Mouse (Mus musculus): Measurements from ENCODE around the gene Yap1.
A peak's percentile ranks its signal among the peaks of the same experiment; 100 is the strongest.

The Yap1 gene

DNA sequence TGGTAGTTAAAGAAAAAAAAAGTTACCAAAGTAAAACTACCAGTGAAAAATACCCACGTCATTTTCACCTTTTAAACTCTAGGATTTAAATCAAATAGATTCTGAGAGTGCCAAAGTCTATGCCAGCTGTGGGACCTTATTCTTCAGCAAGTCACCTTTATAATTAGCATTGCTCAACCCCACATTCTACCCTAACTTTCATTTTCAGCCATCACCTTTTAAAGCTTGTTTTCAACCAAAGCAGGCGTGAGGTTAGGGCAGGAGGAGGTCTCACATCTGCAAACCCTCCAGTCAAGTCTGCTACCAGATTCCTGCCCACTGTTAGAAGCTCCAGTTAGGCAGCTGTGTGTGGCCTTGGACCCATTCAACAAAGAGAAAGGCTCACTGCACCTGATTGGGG is 32.4 kb downstream of the Yap1 start:
- DNase-seq, result no peak

DNA sequence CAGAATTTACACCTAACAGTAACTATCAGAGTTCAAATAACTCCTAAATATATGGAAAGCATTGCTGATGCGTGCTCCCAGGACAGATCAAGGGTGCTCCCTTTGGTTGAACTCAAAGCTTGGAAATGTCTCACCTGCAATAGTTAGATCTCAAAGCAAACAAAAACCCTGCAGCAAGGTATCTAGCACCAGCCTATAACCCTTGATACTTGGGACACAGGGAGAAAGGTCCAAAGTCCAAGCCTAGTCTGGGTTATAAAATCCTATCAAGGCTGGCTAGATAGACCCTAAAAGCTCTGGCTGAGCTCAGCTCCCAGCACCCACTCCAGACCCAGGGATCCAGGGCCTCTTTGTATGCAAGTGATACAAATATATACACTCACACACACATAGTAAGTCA is 36.4 kb downstream of the Yap1 start:
- DNase-seq, result no peak

DNA sequence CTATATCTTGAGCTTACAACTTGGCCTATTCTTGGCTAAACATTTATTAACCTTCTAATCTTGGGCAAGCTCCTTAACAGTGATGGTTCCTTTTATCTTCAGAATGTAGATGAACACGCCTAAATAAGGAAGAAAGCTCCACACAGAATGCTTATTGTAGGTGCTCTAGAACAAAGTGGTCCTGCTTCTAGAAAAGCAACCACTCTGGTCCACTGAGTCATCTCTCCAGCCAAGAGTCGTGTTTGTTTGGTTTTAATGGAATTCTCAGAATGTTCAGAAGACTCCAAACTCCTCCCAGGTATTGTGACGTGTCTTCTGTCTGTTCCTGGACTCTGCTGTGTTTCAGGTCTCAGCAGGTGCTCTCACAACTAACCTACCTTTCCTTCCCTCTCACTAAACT is 38.8 kb downstream of the Yap1 start:
- DNase-seq, result no peak

DNA sequence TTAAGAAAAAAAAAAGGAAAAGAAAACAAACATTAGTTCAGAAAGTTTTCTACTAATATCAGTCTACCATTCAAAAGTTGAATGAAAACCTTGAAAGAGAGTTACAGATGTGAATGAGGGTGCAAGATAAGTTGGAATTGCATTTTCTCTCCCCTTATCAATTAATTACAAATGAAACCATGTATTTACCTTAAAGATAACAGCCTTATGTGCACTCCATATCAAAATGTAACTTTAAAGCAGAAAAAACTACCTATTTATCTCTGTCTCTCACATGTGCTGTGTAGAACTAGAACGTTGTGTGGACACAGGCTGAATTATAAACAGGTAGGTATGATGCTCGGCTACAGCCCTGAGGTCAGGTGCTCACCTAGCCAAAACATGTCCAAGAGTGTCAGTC is 40.5 kb downstream of the Yap1 start:
- no peak for DNase-seq

DNA sequence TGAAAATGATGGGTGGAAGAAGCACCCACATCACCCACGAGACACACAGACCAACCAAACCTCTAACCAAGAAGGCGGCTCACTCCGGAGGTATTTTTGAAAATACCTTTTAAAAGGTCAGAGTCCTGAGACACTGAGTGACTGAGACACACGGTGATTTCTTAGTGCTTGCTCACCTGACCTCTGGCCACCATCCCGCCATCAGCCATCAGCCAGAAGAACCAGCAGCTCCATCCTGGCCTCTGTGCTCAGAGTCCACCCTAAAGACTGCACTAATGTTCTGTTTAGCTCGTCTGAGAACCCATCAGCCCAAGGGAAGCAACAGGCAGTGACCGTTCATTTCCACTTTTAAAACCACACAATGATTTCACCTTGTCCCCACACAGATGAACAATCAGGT is 41.5 kb downstream of the Yap1 start:
- DNase-seq, result no peak

DNA sequence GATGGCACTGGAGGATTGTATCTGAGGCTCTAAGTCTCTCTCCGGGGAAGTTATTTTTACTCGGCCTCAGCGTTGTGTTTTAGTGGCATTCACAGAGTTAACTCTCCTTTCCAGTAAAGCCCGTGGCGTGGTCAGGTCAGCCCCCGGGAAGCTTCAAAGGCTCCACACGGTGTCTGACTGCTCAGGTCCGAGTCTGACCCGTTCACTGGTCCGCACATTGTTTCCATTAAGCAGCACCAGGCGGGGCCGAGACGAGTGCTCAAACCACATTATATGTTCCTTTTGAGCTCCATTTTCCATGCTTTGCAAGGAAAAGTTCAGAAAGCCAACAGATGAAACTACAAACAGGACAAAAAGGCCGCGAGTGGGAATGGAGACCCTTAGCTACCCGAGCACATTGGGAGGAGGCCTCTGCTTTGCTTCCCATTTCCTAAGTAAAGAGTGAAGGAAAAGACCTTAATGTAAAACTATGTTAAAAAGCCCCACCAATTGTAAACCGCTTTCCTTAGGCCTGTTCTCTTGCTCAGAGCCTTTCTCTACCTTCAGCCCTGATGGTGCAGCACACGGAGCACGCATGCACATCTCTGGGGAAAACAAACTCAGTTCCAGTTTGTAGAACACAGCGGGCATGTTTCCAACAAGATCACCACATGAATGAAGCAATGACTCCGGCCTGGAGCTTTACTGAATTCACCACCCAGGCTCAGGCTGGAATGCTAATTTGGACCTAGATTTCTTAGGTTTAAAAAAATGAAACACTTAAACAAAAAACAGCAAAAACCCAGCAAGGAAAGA is 42.8 kb downstream of the Yap1 start:
- DNase-seq, result no peak

DNA sequence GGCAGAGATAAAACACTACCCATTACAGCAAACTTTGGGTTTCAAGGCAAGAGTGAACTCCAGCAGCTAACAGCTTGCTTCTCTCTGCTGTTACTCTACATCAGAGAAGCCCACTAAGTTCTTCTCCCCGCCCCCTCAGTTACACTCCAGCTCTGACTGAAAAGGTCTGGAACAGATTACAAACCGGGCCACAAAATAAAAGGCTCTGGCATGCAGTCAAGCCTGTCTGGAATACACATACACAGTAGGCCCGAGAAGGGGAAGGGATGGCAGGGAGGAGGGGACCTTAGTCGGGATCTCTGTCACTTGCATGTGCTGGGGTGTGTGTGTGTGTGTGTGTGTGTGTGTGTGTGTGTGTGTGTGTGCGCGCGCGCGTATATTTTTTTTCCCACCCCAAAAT is 44.0 kb downstream of the Yap1 start:
- DNase-seq, result no peak

DNA sequence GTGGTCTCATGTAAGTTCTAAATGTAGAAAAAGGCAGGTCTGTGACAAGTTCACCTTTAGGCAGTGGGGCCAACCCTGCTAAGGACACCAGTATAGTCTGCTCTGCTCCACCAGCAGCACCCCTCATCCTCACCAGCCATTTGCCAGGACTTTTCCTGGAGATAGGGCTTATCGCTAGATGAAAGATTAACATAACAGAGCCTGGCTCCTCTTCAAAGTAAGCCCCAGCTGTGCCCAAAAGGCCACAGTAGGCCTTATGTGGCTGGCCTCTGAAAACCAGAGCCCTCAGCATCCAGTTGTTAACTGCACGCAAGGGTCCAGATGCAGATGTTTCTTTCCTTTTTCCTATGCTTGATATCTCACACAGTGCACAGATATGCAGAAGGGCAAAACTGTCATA is 45.1 kb downstream of the Yap1 start:
- no peak for DNase-seq

DNA sequence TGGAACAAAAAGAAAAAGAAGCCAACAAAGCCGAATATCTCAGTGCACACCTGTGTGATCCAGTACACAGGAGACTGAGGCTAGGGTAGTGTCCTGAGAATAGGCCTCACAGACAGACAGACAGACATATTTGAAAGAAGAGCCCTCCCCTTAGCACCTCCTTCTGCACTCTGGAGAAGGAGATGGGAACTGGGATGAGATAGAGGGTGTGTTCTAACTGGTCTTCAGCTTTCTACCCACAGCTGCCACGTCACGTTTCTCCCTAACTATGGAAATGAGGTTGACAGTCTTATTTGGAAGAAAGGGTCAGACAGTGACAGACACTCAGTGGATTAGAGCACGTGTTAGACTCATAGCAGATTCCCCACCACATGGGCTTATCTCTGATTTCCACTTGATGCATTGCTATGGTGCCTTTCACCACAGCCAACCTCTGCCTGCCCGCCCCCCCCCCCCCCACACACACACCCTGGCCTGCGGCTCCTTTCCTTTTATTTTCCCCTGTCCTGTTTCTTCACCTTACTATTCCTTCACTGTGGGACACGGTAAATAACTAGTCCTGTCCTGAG is 46.3 kb downstream of the Yap1 start:
- no peak for DNase-seq

DNA sequence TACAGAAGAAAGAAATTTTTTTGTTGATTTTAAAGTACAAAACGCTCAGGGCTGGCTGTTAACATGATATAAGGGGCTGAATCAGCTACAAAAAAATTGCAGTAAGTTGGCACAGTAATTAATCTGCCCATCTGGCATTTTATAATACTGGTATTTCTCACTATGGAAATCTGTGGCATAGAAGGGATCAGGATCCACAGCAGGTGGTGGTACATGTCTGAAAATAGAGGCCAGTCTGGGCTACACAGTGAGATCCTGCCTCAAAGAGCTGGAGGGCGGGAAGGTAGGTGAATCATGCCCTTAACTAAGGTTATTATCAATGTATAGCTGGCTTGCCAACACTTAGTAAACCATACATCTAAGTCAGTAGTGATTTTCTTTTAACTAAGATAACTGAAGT is 47.0 kb downstream of the Yap1 start:
- peak; percentile 54 for DNase-seq

DNA sequence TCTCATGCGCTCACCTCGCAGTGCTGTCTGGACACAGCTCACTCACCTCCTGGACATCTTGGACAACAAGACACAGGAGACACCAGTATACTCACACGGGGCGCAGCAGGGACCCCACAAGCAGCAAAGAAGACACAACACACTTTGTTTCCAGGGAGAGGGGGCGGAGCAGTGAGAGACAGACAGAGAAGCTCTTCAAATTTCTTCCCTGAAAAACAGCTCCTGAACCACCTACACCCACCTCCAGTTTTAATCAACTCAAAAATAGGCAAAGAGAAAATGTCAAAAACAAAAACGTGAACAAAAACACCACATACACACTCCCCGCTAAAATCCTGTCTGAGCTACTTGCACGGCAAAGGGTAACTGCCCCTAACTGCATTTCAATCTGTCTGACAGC is 48.0 kb downstream of the Yap1 start:
- no peak for DNase-seq

DNA sequence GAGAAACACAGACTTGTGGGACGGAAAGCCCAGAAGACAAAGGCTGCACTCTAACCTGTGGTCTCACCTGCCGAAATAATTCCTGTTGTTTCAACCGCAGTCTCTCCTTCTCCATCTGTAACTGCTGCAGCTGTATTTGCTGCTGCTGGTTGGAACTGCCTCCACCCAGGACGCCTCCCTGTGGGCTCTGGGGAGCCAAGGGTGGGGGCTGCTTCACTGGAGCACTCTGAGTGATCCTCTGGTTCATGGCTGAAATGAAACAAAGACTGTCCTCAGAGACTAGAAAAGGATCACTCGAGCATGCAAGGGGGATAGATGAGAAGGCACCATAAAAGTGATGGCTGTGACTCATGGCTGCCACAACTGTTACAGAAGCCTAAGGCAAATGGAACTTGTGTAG is 51.5 kb downstream of the Yap1 start:
- no peak for DNase-seq

DNA sequence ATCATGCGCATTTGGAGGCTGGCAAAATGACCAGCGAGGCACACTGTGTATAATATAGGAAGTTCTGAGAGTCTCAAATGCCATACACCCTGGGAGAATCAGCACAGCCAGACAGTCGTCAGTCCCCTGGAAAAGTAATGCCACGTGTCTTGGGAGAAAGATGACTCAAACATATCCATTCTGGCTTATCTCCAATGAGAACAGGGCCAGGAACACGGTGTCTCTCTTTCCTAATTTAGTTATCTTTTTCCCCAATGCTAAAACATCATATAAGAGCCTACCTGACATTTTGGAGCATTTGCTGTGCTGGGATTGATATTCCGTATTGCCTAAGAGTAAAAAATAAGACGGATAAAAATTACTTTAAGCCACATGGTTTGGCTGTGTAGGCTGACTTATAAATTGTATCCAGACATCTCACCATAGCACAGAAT is 54.2 kb downstream of the Yap1 start:
- no peak for DNase-seq

DNA sequence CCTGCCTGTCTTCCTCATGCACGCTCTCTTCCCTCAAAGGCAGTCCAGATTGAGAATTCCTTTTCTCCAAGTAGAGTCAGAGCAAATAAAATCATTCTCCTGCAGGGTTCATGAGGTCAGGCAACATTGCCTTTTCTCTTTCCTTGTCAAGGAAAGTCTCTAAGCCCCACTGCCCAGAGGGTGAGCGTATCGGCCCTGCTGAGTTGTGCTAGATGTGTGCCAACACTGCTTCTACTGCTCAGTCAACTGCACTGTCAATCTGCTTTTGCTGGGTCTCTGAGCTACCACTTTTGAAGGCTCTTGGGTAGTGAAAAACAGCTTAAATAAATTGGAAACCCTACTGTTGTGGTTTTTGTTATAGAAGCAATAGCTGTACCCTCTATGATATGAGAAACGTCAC is 56.5 kb downstream of the Yap1 start:
- no peak for DNase-seq

DNA sequence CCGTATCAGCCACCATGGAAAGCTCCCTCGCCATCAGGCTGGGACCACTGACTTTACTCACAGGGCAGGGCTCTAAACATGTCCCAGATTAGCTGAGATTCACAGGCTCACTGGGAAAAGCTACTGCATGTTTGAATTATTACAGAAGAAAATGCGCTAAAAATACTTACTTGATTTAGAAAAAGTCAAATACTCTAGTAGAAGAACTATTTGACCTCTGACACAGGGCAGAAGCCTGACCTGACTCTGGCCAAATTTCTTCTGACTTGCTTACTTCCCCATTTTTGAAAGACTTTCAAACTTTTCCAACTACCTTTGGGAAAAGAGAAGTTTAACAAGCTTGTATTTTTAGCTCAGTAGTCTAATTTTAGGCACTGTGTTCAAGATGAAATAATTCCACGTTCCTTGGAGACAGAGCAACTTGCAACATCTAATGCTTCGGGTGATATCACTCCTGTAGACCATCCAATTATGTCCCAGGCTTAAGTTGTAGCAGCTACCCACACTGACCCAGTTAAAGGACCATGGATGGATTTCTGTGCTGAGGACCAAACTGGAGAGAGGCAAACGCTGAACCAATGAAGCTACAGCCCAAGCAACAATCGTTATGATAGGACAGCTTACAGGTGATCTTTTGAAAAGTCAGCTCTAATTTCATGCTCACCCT is 60.5 kb downstream of the Yap1 start:
- DNase-seq, result no peak

DNA sequence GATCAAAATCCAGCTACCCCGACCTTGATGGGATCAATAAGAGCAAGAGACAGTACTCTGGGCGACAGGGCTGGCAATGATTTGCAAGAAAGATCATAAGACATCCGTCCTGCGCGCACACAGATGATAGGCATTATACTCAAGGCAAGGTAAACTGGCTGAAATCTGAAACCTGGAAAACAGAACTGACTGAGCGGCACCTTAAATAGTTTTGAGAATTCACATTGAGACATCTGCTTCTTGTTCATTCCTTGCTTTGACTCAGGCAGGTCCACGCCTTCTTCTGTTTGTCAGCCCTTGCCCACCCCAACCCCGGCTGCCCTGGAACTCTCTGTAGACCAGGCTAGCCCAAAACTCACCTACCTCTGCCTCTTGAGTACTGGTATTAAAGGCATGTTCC is 61.7 kb downstream of the Yap1 start:
- DNase-seq, result no peak

DNA sequence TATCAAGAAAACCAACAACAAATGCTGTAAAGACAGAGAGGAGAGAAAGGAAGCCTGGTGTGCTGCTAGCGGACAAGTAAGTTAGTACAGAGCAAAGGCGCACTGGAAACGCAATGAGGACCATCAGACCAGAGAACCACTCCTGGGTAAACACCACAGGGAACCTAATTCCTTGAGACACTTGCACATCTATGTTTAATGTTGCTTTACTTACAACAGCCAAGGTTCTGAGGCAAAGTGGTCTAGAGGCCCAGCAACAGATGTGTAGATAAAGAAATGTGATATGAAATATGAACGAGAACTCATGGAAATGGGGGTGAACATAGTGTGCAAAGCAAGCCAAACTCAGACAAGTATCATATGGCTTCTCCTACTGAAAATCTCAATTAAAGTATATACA is 64.3 kb downstream of the Yap1 start:
- DNase-seq, result no peak

DNA sequence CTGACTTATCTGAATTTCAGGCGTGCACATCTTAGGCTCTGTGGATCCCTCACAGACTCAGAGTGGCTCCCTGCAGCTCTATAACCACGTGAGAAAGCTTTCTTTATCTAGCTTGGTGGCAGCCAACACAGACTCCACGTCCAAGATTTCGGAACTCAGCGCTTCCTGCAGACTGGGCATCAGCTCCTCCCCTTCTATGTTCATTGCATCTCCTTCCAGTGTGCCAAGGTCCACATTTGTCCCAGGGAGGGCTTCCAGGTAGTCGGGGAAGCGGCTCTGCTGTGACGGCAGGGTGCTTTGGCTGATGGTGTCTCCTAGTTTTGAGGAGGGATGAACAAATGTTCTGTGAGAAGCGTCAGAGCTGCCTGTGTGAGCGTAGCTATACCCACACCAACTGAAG is 70.0 kb downstream of the Yap1 start:
- DNase-seq, result peak; percentile 17

DNA sequence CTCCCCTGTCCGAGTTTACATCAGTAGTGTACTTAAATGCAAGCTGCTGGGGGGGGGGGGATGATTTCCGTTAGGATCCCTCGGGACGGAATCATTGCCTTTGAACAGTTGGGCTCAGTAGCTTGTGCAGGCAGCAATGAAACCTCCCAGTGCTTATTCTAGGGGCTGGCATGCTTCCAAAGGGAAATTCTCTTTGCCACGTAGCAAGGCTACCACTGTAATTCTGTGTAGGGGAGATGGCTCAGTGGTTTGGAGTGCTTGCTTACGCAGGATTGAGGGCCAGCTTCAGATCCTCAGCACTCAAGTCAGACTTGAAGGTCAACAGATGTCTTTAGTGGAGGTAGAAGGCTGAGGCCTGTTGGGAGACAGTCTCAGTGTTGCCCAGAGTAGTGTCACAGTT is 74.8 kb downstream of the Yap1 start:
- DNase-seq, result no peak

DNA sequence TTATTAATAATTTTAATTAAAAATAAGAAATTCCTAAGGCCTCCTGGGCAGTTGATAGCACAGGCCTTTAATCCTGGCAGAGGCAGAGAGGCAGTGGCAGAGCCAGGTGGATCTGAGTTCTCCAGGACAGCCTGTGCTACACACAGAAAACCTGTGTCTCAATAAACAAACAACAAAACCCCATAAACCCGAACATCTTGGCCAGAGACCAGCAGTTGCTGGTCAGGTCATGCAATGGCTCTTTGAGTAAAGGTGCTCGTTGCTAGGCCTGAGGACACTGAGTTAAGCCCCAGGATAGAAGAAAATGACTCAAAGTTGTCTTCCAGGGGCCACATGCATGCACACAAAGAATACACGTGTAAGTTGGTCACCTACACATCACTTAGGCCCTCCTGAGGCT is 75.5 kb downstream of the Yap1 start:
- DNase-seq, result no peak

DNA sequence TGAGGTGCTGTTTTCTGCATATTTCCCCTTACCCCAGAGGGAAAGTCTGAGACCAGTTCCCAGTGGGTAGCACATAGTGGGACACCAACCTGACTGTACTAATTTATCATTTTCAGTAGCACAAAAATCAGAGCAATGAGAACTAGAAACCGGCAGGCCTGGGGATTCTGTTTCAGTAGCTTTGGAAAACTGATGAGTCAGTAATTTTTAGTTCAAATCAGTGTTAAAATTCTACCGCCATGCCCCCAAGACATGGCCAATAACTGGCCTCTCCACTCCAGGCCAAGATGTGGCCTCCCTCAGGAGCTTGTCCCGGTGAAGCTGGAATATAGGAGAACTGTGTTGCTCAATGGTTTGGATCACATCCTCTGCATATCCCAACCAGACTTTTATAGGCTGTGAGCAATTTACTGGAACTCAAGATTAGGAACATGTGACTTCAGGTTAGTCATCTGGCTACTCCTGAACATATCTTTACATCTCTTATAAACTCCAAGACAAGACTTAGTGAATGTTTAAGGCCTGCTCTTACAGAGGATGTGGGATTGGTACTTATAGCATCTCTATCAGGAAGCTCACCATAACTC is 76.1 kb downstream of the Yap1 start:
- DNase-seq, result no peak

DNA sequence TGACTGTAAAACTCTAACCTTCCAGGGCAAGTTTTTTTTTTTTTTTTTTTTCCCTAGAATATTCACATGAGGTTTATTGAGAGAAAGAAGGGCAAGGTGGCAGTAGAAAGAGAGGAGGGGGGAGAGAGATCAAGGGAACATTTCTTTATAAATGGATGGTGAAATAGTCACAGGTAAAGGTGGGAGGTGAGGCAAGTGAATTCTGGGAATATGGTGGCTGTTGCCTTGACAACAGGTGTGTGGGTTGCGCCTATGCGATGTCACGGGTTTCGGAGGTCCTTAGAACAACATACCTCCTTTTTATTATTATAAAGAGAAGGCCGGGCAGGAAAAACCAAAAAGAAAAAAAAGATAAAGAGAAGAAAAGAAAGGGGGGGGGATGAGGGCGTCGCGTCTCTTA is 89.5 kb downstream of the Yap1 start:
- no peak for DNase-seq

DNA sequence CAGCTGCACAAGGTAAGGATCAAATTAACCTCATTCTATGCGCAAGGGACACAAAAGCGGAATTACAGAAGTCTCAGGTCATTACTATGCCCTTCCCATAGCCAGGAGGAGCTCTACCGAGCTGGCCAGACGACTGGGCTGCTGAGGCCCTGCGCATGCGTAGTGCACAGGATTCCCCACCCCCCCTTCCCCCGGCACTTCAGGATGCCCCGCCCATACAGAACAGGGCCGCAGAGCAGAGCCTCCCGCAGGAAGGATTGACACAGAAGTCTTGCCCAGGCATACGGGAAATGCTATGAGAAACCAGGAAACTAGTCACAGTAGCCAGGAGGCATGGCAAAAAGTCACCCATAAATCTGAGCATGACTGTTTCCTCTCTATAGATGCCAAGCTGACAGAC is 89.9 kb downstream of the Yap1 start:
- peak; percentile 13 for DNase-seq

DNA sequence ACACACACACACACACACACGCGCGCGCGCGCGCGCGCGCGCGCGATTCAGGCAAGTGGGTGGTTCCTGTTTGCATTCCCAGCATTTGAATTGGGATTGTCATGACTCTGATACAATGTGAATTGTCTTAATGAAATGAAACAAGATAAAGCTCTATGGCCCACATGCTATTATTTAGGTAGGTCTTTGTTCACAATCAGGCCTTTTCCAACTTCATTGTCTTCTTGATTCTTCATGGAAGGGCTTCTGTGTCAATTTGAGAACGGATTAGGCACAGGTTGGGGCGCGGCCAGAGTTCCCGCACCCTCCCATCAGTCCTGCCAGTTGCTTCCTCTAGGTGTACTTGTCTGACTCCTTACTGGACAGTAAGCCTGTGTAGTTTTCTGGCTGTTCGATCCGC is 90.4 kb downstream of the Yap1 start:
- DNase-seq, result no peak

Data from cerebellum, adult 9-11 months (tissue).